ENCODE assay signal across 23 mouse cellular contexts in the genomic region with DNA sequence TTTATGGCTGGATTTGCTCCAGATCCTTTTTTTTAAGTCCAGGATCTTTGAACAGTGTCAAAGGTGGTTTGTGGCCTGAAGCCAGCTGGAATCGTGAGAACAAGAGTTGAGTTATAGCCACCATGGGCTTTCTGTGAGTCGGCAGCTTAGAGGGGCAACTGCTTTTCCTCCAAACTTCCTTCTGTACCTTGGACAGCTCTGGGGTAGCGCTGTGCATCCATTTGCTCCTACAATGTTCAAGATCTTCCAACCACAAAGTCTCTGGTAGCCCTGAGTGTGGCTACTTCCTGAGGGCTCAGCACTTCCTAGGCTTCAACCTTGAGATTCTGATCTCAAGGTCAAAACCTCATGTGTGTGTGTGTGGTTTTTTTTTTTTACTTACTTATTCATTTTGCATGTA.
A peak's percentile ranks its signal among the peaks of the same experiment; 100 is the strongest.
DNase-seq lines count a peak whose midpoint lies in the region; ATAC-seq and TF ChIP-seq lines count a peak whose summit lies in the region.
"Had no signal": no experiment of that assay in that cellular context is flagged by ENCODE, and none has a peak within 500 bp of the region (broad histone marks: within the 10 kb centered on the region; RNA-seq: fewer than 3 reads in every experiment).

No protein-coding gene starts in this region.

- no peaks in the 10 kb centered on the region for H3K27me3 ChIP-seq in kidney, postnatal 0 days (ENCODE audit: insufficient read depth, low read length)
- no peaks in the 10 kb centered on the region for H3K27me3 ChIP-seq in kidney, adult 2 months (replicated peaks; ENCODE audit: control insufficient read depth, insufficient read depth, low read length)
- H3K27me3 ChIP-seq: CH12.LX; embryonic facial prominence, embryonic 12.5 days; forebrain, embryonic 15.5 days; hindbrain, embryonic 13.5 days; Patski had no signal

- TF ChIP-seq CTCF in kidney, postnatal 0 days (IDR thresholded peaks at IDR 0.05; ENCODE audit: low read depth), result no peak
- no peak for TF ChIP-seq CTCF in kidney, adult 2 months (conservative IDR thresholded peaks at IDR 0.05; ENCODE audit: insufficient read depth, insufficient read length, low read depth, low read length)

- H3K27ac ChIP-seq in kidney, postnatal 0 days, result no peak overlapping the region
- no peak overlapping the region for H3K27ac ChIP-seq in kidney, adult 2 months (ENCODE audit: insufficient read depth, low read depth, low read length)
- H3K27ac ChIP-seq: embryonic facial prominence, embryonic 12.5 days; forebrain, embryonic 15.5 days; heart, embryonic 10.5 days; hindbrain, embryonic 13.5 days had no signal

- peak; percentile 26 for DNase-seq in embryo, embryonic 10.5 days (ENCODE audit: low spot score)
- DNase-seq in embryo, embryonic 10 days (ENCODE audit: low spot score), result no peak
- peak; percentile 10 for DNase-seq in kidney, postnatal 0 days (ENCODE audit: low spot score)
- DNase-seq in kidney, adult 2 months, result no peak
- DNase-seq in ES-CJ7 (ENCODE audit: low read depth, low spot score) (peak; percentile 8), R1 (ENCODE audit: low read depth, low spot score) (peak; percentile 31)
- no peak for DNase-seq in layer of hippocampus, postnatal 25 days (ENCODE audit: extremely low spot score in 1 of 2, low spot score in 1 of 2)
- DNase-seq: adrenal gland, postnatal 10 days; cerebellum, adult 11 months; cerebellum, adult 8-10 months; cerebellum, postnatal 14 days; gastrocnemius, postnatal 36 days; heart, adult 18-20 months; heart, postnatal 10 days; kidney, adult 11 months had no signal

- no peak for ATAC-seq in kidney, postnatal 0 days (replicated peaks; ENCODE audit: low FRiP score, low read depth)
- no peak for ATAC-seq in inflammation-experienced regulatory T-cells, adult 6 months
- ATAC-seq: forebrain, embryonic 15.5 days; Patski had no signal

- H3K4me3 ChIP-seq in kidney, postnatal 0 days (replicated peaks; ENCODE audit: low read depth, low read length), result no peak overlapping the region
- H3K4me3 ChIP-seq in kidney, adult 2 months (ENCODE audit: insufficient read depth, low read depth, low read length), result no peak overlapping the region
- H3K4me3 ChIP-seq: embryonic facial prominence, embryonic 12.5 days; forebrain, embryonic 15.5 days; heart, embryonic 10.5 days; hindbrain, embryonic 13.5 days had no signal

- no peak overlapping the region for H3K9ac ChIP-seq in kidney, postnatal 0 days (ENCODE audit: low read depth, low read length)
- H3K9ac ChIP-seq: embryonic facial prominence, embryonic 12.5 days; forebrain, embryonic 15.5 days; hindbrain, embryonic 13.5 days had no signal

- H3K36me3 ChIP-seq in kidney, postnatal 0 days (ENCODE audit: insufficient read depth, low read length), result no peaks in the 10 kb centered on the region
- H3K36me3 ChIP-seq in kidney, adult 2 months (ENCODE audit: control insufficient read depth, insufficient read depth, low read length), result no peaks in the 10 kb centered on the region
- H3K36me3 ChIP-seq: embryonic facial prominence, embryonic 12.5 days; forebrain, embryonic 15.5 days; heart, embryonic 10.5 days; hindbrain, embryonic 13.5 days had no signal

- H3K9me3 ChIP-seq in kidney, postnatal 0 days (replicated peaks; ENCODE audit: low read length), result no peaks in the 10 kb centered on the region
- H3K9me3 ChIP-seq: embryonic facial prominence, embryonic 12.5 days; forebrain, embryonic 15.5 days; G1E; heart, embryonic 10.5 days; hindbrain, embryonic 13.5 days had no signal

- no peaks in the 10 kb centered on the region for H3K4me1 ChIP-seq in kidney, postnatal 0 days (replicated peaks; ENCODE audit: insufficient read depth, low read length)
- no peaks in the 10 kb centered on the region for H3K4me1 ChIP-seq in kidney, adult 2 months (ENCODE audit: control insufficient read depth, insufficient read depth, low read length)
- H3K4me1 ChIP-seq: embryonic facial prominence, embryonic 12.5 days; heart, embryonic 10.5 days; hindbrain, embryonic 13.5 days had no signal

- 40% methylated on average over 3 of the region's 3 CpGs for WGBS in kidney, postnatal 0 days
- WGBS in kidney, adult 2 months, result 34% methylated on average over 3 of the region's 3 CpGs

- TF ChIP-seq POLR2A in kidney, adult 2 months (IDR thresholded peaks at IDR 0.05; ENCODE audit: low read depth, low read length), result no peak

- no peak overlapping the region for H3K4me2 ChIP-seq in kidney, postnatal 0 days (ENCODE audit: low read length)
- H3K4me2 ChIP-seq: embryonic facial prominence, embryonic 12.5 days; forebrain, embryonic 15.5 days; hindbrain, embryonic 13.5 days had no signal

Comparison
In these comparisons a context has a peak if more than half of its experiments do, and no peak if none do; other contexts are left out.
1. DNase-seq: peak in embryo, embryonic 10.5 days (single experiment), kidney, postnatal 0 days (single experiment), ES-CJ7 (single experiment) and R1 (single experiment); none in embryo, embryonic 10 days (single experiment), kidney, adult 2 months (single experiment) and layer of hippocampus, postnatal 25 days (0 of 2).